Mouse (Mus musculus): ENCODE measurements at regions not wholly inside any gene's neighbourhood (a gene's known extent, or its start where the extent isn't known, plus 50 kb on each side); places are given as distances from the start of the nearest gene placed in this dataset.

DNA sequence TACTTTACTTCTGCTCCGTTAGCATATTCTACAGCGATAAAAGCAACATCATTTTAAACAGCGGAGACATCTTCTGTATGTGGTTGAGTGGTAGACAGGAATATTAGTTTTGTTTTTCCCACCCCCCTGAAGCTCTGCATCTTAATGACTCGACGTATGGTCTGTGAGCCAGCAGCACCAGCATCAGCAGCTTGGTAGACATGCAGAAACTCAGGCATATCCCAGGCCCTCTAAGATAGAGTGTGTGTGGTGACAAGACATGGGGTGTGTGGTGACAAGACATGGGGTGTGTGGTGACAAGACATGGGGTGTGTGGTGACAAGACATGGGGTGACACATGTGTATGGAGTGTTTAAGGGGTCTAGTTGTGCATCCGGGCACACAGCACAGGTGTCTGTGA lies 175.4 kb upstream of the 1700012A03Rik start:
- TF ChIP-seq CTCF (IDR thresholded peaks at IDR 0.05; ENCODE audit: borderline replicate concordance, control insufficient read depth, extremely low read depth, insufficient read depth, low read length, poor library complexity) (no peak), POLR2A (IDR thresholded peaks at IDR 0.05; ENCODE audit: control insufficient read depth, extremely low read depth, insufficient read depth, low read length, poor library complexity) (no peak)
